Mouse (Mus musculus) kidney, embryonic 15.5 days (tissue): ENCODE measurements around the gene Usp12. TPM values are rescaled to one million over a fixed set of nuclear protein-coding genes. Genes with fewer than 3 reads are reported as not detected.
A peak's percentile ranks its signal among the peaks of the same experiment; 100 is the strongest.

ENCODE experiments used
- ATAC-seq: fragments of 200-750 bp; cut with Nextera tagmentation; replicated peaks from 2 replicates; pipeline ENCODE4 v1.8.0; 2017; ENCODE audit warnings: moderate TSS enrichment; ENCODE audit not compliant: low FRiP score
- H3K27ac ChIP-seq: fragments of 300-500 bp; sonication (generic); 2 replicates; pipeline ENCODE4 v1.5.1; 2015; ENCODE audit warnings: mild to moderate bottlenecking, inconsistent platforms
- H3K27me3 ChIP-seq: fragments of 300-500 bp; sonication (generic); 2 replicates; pipeline ENCODE4 v1.6.1; 2015; ENCODE audit warnings: inconsistent platforms
- H3K36me3 ChIP-seq: fragments of 300-500 bp; sonication (generic); 2 replicates; pipeline ENCODE4 v1.6.1; 2015; ENCODE audit warnings: inconsistent platforms
- H3K4me1 ChIP-seq: fragments of 300-500 bp; sonication (generic); 2 replicates; pipeline ENCODE4 v1.6.1; 2015; ENCODE audit warnings: inconsistent platforms
- H3K4me2 ChIP-seq: fragments of 300-500 bp; sonication (generic); 2 replicates; pipeline ENCODE4 v1.6.1; 2015; ENCODE audit warnings: moderate library complexity, mild to moderate bottlenecking, inconsistent platforms
- H3K4me3 ChIP-seq: fragments of 300-500 bp; sonication (generic); replicated peaks from 2 replicates; pipeline ENCODE4 v1.5.1; 2015; ENCODE audit warnings: mild to moderate bottlenecking, inconsistent platforms
- H3K9ac ChIP-seq: fragments of 300-500 bp; sonication (generic); 2 replicates; pipeline ENCODE4 v1.6.1; 2015; ENCODE audit warnings: mild to moderate bottlenecking, inconsistent platforms
- H3K9me3 ChIP-seq: fragments of 300-500 bp; sonication (generic); replicated peaks from 2 replicates; pipeline ENCODE4 v1.6.1; 2016; ENCODE audit warnings: inconsistent platforms
- WGBS: fragments of 180-500 bp; shearing (Covaris S2); methylation state at CpG from one replicate; pipeline ENCODE4 v1.1.7; 2015; ENCODE audit warnings: mixed read lengths; 5-methylcytosine and 5-hydroxymethylcytosine counted together
- polyA plus RNA-seq: library from polyadenylated mRNA; unstranded; fragments of >200 nt; fragmentation: Nextera tagmentation; extraction: Ambion mirVana; gene quantifications from 2 replicates; pipeline ENCODE4 v1.2.1, GENCODE M21; 2015

The Usp12 gene
- polyA plus RNA-seq, 1 experiment from 2014 or later, result 21.2 TPM

DNA sequence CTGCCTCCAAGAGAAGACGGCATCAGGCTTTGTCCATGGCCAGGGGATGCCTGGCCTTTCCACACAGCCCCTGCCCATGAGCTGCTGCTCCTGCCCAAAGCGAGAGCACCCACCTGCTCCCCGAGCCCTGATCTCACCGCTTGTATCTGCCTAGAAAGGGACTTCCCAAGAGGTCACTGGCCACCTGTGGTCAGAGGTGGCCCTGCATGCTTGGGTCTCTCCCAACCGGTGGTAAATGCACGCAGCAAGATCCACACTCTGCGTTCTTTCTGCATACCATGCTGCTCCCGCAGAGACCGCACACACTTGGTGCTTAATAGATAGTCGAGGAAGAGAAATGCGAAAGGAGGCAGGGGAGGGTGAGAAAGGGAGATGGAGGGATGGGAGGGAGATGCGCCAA lies 107.9 kb downstream of the Usp12 start:
- WGBS, result 83% methylated on average over 12 of the region's 12 CpGs
- Histone ChIP-seq H3K27me3 (0 out of 2 replicates have a peak, but pooled peaks cover 3% of the 10 kb centered on the region), H3K4me1 (peaks cover 51% of the 10 kb centered on the region), H3K4me2 (no peak overlapping the region), H3K9me3 (no peaks in the 10 kb centered on the region), H3K36me3 (no peaks in the 10 kb centered on the region), H3K27ac (peak overlapping the region; percentile 89; the same call in 1 of the 2 replicates), H3K9ac (no peak overlapping the region), H3K4me3 (no peak overlapping the region)
- ATAC-seq, result no peak

Other genes starting within 250 kb of the Usp12 start
- gene Gm3415, start 238.9 kb downstream of the Usp12 start, polyA plus RNA-seq, result not detected in 2 replicates
- 0.57 and 0.58 TPM in 2 replicates for gene Gpr12, start 209.8 kb downstream of the Usp12 start, polyA plus RNA-seq
- gene Rpl21, start 37.9 kb upstream of the Usp12 start, polyA plus RNA-seq, result 549 and 599 TPM in 2 replicates
- 78.6 and 87.4 TPM in 2 replicates for gene Rasl11a, start 50.1 kb upstream of the Usp12 start, polyA plus RNA-seq
- 120 and 125 TPM in 2 replicates for gene Gtf3a, start 153.7 kb upstream of the Usp12 start, polyA plus RNA-seq
- gene Mtif3, start 168.8 kb upstream of the Usp12 start, polyA plus RNA-seq, result 24.8 and 25.0 TPM in 2 replicates